Mouse (Mus musculus): Measurements from ENCODE around the gene Fgl2. TPM values are rescaled to one million over a fixed set of nuclear protein-coding genes. Genes with fewer than 3 reads are reported as not detected.

Gene Fgl2
- polyA plus RNA-seq, 1 experiment from 2014 or later, result 4.6 TPM

GRCm38 (mm10) chr5:21424614-21425602 is 52.5 kb downstream of the Fgl2 start, which contains the start of the genes Ccdc146 and Fam185a:
Gene Ccdc146 (minus strand): TSS chr5:21424677.
Gene Fam185a (plus strand): TSS chr5:21424958.
- H3K36me3 ChIP-seq, result no peaks in the 10 kb centered on the region
- H3K4me3 ChIP-seq, result peak within 1 kb of the TSS; percentile 91
- H3K27me3 ChIP-seq, result no peaks in the 10 kb centered on the region
- peak; percentile 100 for ATAC-seq (ENCODE audit: low FRiP score)
- H3K4me1 ChIP-seq (replicated peaks), result peaks cover 16% of the 10 kb centered on the region
- peak within 1 kb of the TSS; percentile 84 for H3K9ac ChIP-seq
- WGBS, result under 1% methylated on average over 68 of the region's 68 CpGs
- H3K27ac ChIP-seq, result no peak within 1 kb of the TSS; the same call in 1 of the 2 replicates
- no peaks in the 10 kb centered on the region for H3K9me3 ChIP-seq
- peak within 1 kb of the TSS; percentile 97 for H3K4me2 ChIP-seq

GRCm38 (mm10) chr5:21426666-21427065 is 54.2 kb downstream of the Fgl2 start:
- WGBS, result 96% methylated on average over 6 of the region's 6 CpGs
- peak overlapping the region; percentile 97 for H3K4me2 ChIP-seq

More at GRCm38 (mm10) chr5:21426666-21427065, 54.2 kb downstream of the Fgl2 start:
- Histone ChIP-seq H3K4me3 (no peak overlapping the region), H3K9ac (peak overlapping the region; percentile 4; the same call in 1 of the 2 replicates), H3K27ac (no peak overlapping the region), H3K36me3 (no peaks in the 10 kb centered on the region), H3K9me3 (no peaks in the 10 kb centered on the region), H3K4me1 (replicated peaks) (peaks cover 16% of the 10 kb centered on the region), H3K27me3 (no peaks in the 10 kb centered on the region)
- ATAC-seq (ENCODE audit: low FRiP score), result no peak

Other genes starting within 250 kb of the Fgl2 start
- gene Gsap, start 186.4 kb upstream of the Fgl2 start, polyA plus RNA-seq (2015; fragmentation: Nextera tagmentation; extraction: Ambion mirVana), result 9.9 TPM in 2 replicates
- gene Ccdc146, start 52.0 kb downstream of the Fgl2 start, polyA plus RNA-seq (2015; fragmentation: Nextera tagmentation; extraction: Ambion mirVana), result 0.76 and 1.7 TPM in 2 replicates
- 6.1 and 6.2 TPM in 2 replicates for gene Fam185a, start 52.3 kb downstream of the Fgl2 start, polyA plus RNA-seq (2015; fragmentation: Nextera tagmentation; extraction: Ambion mirVana)
- gene Lrrc17, start 170.9 kb downstream of the Fgl2 start, polyA plus RNA-seq (2015; fragmentation: Nextera tagmentation; extraction: Ambion mirVana), result 8.4 and 11.2 TPM in 2 replicates

All from hindbrain, embryonic 13.5 days (tissue).